In the genomic region with DNA sequence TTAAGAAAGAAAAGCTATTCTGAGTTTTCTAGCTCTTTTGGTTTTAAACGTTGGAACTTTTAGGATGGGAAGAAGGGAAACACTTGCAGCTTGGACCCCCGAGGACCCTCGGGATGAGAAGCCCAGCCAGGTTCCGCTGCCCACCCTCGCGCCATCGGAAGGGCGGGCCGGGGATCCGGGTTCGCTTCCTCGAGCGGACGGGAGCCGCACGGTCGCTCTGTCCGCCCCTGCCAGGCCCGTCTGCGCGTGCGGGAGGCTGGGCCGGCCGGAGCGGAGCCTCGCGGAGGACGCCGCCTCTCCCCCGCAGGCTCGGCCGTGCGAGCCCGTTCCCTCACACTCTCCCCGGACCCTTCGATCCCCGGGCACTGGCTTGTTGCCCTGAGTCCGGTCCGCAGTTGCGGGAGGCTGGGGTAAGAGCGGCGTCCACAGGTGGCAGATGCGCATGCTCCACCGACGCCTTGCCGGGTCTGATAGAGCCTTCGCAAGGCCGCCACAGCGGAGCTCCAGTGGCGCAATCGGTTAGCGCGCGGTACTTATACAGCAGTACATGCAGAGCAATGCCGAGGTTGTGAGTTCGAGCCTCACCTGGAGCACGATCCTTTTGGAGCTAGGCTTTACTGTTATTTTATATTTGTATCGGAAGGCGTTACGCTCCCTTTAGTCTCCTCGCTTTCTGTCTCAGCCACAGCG, we compare ENCODE assay signal across 7 mouse cellular contexts. TPM values are rescaled to one million over a fixed set of nuclear protein-coding genes. Genes with fewer than 3 reads are reported as not detected.
DNase-seq lines count a peak whose midpoint lies in the region; ATAC-seq lines count a peak whose summit lies in the region.

No protein-coding gene starts in this region.

- no peaks in the 10 kb centered on the region for H3K36me3 ChIP-seq in embryonic facial prominence, embryonic 10.5 days (replicated peaks)
- H3K36me3 ChIP-seq in limb, embryonic 11.5 days (ENCODE audit: control insufficient read depth, insufficient read depth, low read length): no peaks in the 10 kb centered on the region
- no peaks in the 10 kb centered on the region for H3K36me3 ChIP-seq in midbrain, embryonic 14.5 days (ENCODE audit: control insufficient read depth, insufficient read depth, low read length)

- under 1% methylated on average over 62 of the region's 62 CpGs for WGBS in embryonic facial prominence, embryonic 10.5 days
- WGBS in limb, embryonic 11.5 days: under 1% methylated on average over 57 of the region's 62 CpGs
- WGBS in midbrain, embryonic 14.5 days: under 1% methylated on average over 61 of the region's 62 CpGs

- DNase-seq in adrenal gland, postnatal 10 days: peak; percentile 98
- DNase-seq in embryonic facial prominence, embryonic 10.5 days (ENCODE audit: low spot score): peak; percentile 98
- DNase-seq in heart, adult 11 months: peak; percentile 99
- DNase-seq in kidney, adult 18-20 months: peak; percentile 99
- DNase-seq in limb, embryonic 11.5 days (ENCODE audit: low spot score): peak; percentile 100
- DNase-seq in midbrain, embryonic 14.5 days: peak; percentile 97
- peak; percentile 92 to 96 for DNase-seq in spleen, adult 18-20 months

- peaks cover 12% of the 10 kb centered on the region for H3K4me1 ChIP-seq in embryonic facial prominence, embryonic 10.5 days
- H3K4me1 ChIP-seq in limb, embryonic 11.5 days (ENCODE audit: control insufficient read depth, insufficient read depth, low read length): no peaks in the 10 kb centered on the region
- no peaks in the 10 kb centered on the region for H3K4me1 ChIP-seq in midbrain, embryonic 14.5 days (ENCODE audit: control insufficient read depth, insufficient read depth, low read length)

- peak overlapping the region; percentile 94 for H3K27ac ChIP-seq in embryonic facial prominence, embryonic 10.5 days (replicated peaks)
- peak overlapping the region; percentile 85 for H3K27ac ChIP-seq in limb, embryonic 11.5 days (replicated peaks; ENCODE audit: low read depth, low read length)
- peak overlapping the region; percentile 88 for H3K27ac ChIP-seq in midbrain, embryonic 14.5 days (replicated peaks; ENCODE audit: low read depth, low read length)

- H3K4me3 ChIP-seq in embryonic facial prominence, embryonic 10.5 days: peak overlapping the region; percentile 82
- peak overlapping the region; percentile 66 for H3K4me3 ChIP-seq in limb, embryonic 11.5 days (ENCODE audit: low read depth, low read length)
- peak overlapping the region; percentile 67 for H3K4me3 ChIP-seq in midbrain, embryonic 14.5 days (replicated peaks; ENCODE audit: low read depth, low read length)

- ATAC-seq in limb, embryonic 11.5 days (ENCODE audit: insufficient number of reproducible peaks, low FRiP score, low TSS enrichment, low read depth): peak; percentile 95
- ATAC-seq in midbrain, embryonic 14.5 days (ENCODE audit: low FRiP score, low TSS enrichment): peak; percentile 95

- peaks cover 27% of the 10 kb centered on the region for H3K27me3 ChIP-seq in embryonic facial prominence, embryonic 10.5 days (replicated peaks; ENCODE audit: low read depth, poor library complexity, severe bottlenecking)
- H3K27me3 ChIP-seq in limb, embryonic 11.5 days (ENCODE audit: control insufficient read depth, insufficient read depth, low read length): no peaks in the 10 kb centered on the region
- H3K27me3 ChIP-seq in midbrain, embryonic 14.5 days (ENCODE audit: control insufficient read depth, insufficient read depth, low read length): no peaks in the 10 kb centered on the region

- no peaks in the 10 kb centered on the region for H3K9me3 ChIP-seq in embryonic facial prominence, embryonic 10.5 days
- H3K9me3 ChIP-seq in limb, embryonic 11.5 days (ENCODE audit: control insufficient read depth, low read length): no peaks in the 10 kb centered on the region
- no peaks in the 10 kb centered on the region for H3K9me3 ChIP-seq in midbrain, embryonic 14.5 days (ENCODE audit: control insufficient read depth, low read length)

- peak overlapping the region; percentile 78 for H3K9ac ChIP-seq in limb, embryonic 11.5 days (ENCODE audit: low read length)
- peak overlapping the region; percentile 71 for H3K9ac ChIP-seq in midbrain, embryonic 14.5 days (replicated peaks; ENCODE audit: low read length)

- H3K4me2 ChIP-seq in limb, embryonic 11.5 days (ENCODE audit: low read depth, severe bottlenecking): peak overlapping the region; percentile 72
- peak overlapping the region; percentile 59 for H3K4me2 ChIP-seq in midbrain, embryonic 14.5 days (ENCODE audit: low read length)

RNA-seq across cellular contexts. Expression of gene Haao, which starts 13.8 kb away (rescaled TPM):
- 10 to 100 TPM; 12.6 to 27.1 TPM for total RNA-seq in adrenal gland, postnatal 10 days (2021)
- polyA plus RNA-seq in embryonic facial prominence, embryonic 10.5 days (2016; fragmentation: Nextera tagmentation; extraction: Ambion mirVana): not detected in 2 replicates
- 0.43 and 0.91 TPM in 2 replicates for polyA plus RNA-seq in limb, embryonic 11.5 days (2014; fragmentation: Nextera tagmentation; extraction: Ambion mirVana)
- polyA plus RNA-seq in midbrain, embryonic 14.5 days (2014; fragmentation: Nextera tagmentation; extraction: Ambion mirVana): 0.20 TPM in 1 of 2 replicates, not detected in the other

Comparison
In these comparisons a context has a peak if more than half of its experiments do, and no peak if none do; other contexts are left out.
1. Peak in every context shown above with its lines: DNase-seq, ATAC-seq, H3K4me3 ChIP-seq and H3K27ac ChIP-seq.